Mouse (Mus musculus) kidney, adult 11 months (tissue): ENCODE results near the gene Pdcl3.
"Not testable (repeated sequence)": the region's sequence is repeated elsewhere in the genome, so short reads cannot be mapped to it uniquely, and the experiment has no call there.

ENCODE experiments used
- DNase-seq: peaks from one replicate; pipeline ENCODE4 v3.0.0; 2022

Pdcl3 gene

DNA sequence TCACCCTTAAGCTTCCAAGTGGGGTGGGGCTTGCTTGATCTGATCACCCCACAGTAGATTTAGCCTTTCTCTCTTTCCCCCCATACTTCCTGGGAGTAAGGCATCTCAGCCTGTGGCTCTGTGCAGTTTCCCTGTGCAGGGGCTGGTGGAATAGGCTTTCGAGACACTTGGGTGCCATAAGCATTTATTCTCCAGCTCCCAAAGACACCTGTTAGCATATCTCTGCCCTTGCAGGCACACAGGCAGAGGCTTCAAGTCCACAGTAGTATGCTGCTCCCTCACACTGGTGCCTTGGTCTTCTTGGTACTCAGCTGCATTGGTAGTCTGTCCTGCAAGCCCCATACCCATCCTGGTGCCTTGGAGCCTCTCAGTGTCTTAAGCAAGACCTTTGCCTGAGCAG lies 40.4 kb downstream of the Pdcl3 start:
- DNase-seq: no peak

DNA sequence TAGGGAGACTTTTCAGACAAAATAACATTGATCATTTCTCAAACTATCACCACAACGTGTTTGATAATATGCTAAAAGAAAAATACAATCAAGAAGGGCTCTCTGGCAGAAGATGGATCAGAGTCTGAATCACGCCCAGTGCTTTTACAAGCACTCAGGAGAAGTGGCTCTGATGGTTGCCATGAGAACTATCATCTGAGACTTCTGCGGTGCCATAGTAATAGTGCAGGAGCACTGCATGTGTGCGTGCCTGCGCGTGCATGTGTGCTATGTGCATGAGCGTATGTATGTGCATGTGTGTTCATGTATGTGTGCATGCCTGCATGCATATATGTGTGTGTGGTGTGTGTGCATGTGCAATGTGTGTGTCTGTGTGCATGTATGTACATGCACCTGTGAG lies 43.8 kb downstream of the Pdcl3 start:
- no peak for DNase-seq

DNA sequence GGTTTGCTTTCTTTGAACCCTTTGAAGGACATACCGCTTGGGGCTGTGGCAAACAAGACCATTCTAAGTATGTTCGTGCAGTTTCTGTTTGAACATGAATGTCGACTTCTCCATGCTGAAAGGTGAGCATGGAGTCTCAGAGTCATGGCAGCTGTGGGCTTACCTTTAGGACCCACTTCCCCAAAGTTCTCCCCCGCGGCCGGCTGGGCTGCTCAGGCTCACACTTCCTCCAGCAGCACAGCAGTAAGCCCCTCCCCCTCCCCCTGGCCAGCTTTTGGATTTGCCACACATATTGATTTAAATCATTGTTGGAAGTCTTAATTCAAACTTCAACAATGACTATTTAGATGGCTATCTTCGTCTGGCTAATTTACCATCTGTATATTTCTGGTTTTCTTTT lies 44.7 kb downstream of the Pdcl3 start:
- no peak for DNase-seq

DNA sequence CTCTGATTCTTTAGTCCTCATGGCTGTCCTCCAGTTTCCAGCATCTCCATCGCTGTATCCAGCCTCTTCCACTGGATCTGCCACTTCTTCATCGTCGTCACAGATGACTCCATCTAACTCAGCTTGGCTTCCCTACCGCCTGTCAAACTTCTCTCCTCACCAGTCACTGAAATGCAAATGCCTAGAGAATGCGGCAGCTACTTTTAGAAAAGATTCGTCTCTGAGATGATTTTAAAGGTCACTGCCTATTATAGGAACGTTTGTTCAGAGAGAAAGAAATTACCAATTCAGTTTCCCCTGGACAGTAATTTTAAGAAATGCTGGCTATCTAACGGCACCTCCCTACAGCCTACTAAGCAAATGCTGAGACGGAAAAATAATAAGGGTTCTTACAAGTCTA lies 50.4 kb downstream of the Pdcl3 start:
- no peak for DNase-seq

DNA sequence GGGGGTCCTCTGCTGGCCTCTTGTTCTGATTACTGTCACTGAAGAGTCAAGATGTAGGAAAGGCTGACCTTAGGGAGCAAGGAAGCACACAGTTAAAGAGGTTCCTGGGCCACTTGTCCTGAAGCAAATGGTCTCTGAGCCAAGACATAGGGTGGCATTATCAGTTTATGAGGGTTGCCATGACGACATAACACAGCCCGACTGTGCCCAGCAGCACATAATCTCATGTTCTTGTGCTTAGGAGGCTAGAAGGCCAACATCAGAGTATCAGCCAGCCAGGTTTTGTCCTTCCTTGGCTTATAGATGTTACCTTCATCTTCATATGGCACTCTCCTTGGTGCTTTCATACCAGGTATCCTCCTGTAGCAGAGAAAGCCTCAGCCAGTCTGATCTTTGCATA lies 56.8 kb downstream of the Pdcl3 start:
- no peak for DNase-seq

DNA sequence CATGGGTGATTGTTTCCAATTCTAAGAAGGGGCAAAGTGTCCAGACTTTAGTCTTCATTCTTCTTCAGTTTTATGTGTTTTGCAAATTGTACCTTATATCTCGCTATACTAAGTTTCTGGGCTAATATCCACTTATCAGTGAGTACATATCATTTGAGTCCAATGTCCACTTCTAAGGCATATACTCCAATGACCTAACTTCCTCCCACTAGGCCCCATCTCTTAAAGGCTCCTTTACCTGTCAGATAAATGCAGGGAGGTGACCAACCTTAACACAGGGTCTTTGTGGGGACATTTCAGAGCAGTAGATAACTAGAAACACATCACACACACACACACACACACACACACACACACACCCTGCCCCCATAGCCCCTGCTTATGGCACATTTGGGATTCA lies 59.0 kb downstream of the Pdcl3 start:
- DNase-seq: not testable (repeated sequence)

DNA sequence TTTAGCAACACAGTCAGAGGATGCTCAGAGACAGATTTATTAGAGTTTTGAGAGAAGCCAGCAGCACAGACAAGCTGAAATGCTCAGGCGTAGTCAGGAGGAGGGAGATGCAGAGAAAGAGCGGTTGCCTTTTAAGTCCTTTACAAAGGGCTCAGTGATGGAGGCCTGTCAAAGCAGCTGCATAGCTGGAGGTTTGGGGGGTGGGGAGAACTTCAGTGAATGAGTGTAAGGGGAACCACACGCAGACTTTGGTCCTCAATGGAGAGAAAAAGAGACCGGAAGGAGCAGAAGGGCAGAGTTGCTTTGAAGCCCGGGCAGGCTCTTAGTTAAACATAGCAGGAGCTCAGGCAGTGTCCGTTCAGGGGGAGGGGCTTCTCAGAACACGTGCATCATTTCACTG lies 61.3 kb downstream of the Pdcl3 start:
- DNase-seq: no peak
